Mouse (Mus musculus) embryonic facial prominence, embryonic 14.5 days (tissue): Measurements from ENCODE around the gene Clec9a. TPM values are rescaled to one million over a fixed set of nuclear protein-coding genes. Genes with fewer than 3 reads are reported as not detected.

ENCODE experiments used
- ATAC-seq: fragments of 200-750 bp; cut with Nextera tagmentation; 2 replicates; pipeline ENCODE4 v1.8.0; 2017; ENCODE audit warnings: low read depth, moderate number of reproducible peaks, moderate TSS enrichment
- DNase-seq: peaks from one replicate; pipeline ENCODE4 v3.0.0-alpha.2; 2015; ENCODE audit warnings: low spot score
- H3K27ac ChIP-seq: fragments of 300-500 bp; sonication (generic); replicated peaks from 2 replicates; pipeline ENCODE4 v1.5.1; 2014; ENCODE audit warnings: low read depth, mild to moderate bottlenecking, low read length, moderate library complexity
- H3K27me3 ChIP-seq: fragments of 300-500 bp; sonication (generic); replicated peaks from 2 replicates; pipeline ENCODE4 v1.6.1; 2014; ENCODE audit warnings: low read length; ENCODE audit not compliant: control insufficient read depth, insufficient read depth
- H3K36me3 ChIP-seq: fragments of 300-500 bp; sonication (generic); 2 replicates; pipeline ENCODE4 v1.6.1; 2014; ENCODE audit warnings: low read length, mixed read lengths; ENCODE audit not compliant: control insufficient read depth, insufficient read depth
- H3K4me1 ChIP-seq: fragments of 300-500 bp; sonication (generic); 2 replicates; pipeline ENCODE4 v1.6.1; 2014; ENCODE audit warnings: antibody characterized with exemption, low read length; ENCODE audit not compliant: control insufficient read depth, insufficient read depth
- H3K4me2 ChIP-seq: fragments of 300-500 bp; sonication (generic); 2 replicates; pipeline ENCODE4 v1.6.1; 2014; ENCODE audit warnings: low read depth, mild to moderate bottlenecking, low read length, moderate library complexity, mixed read lengths
- H3K4me3 ChIP-seq: fragments of 300-500 bp; sonication (generic); 2 replicates; pipeline ENCODE4 v1.5.1; 2014; ENCODE audit warnings: low read depth, mild to moderate bottlenecking, low read length
- H3K9ac ChIP-seq: fragments of 300-500 bp; sonication (generic); 2 replicates; pipeline ENCODE4 v1.6.1; 2014; ENCODE audit warnings: low read depth, mild to moderate bottlenecking, low read length, moderate library complexity, mixed read lengths
- H3K9me3 ChIP-seq: fragments of 300-500 bp; sonication (generic); 2 replicates; pipeline ENCODE4 v1.6.1; 2016; ENCODE audit warnings: low read length; ENCODE audit not compliant: control insufficient read depth
- WGBS: fragments of 180-500 bp; shearing (Covaris S2); extraction: QIAGEN DNeasy Blood & Tissue Kit; methylation state at CpG from one replicate; pipeline ENCODE4 v1.1.7; 2014; 5-methylcytosine and 5-hydroxymethylcytosine counted together
- polyA plus RNA-seq: library from polyadenylated mRNA; unstranded; fragments of >200 nt; fragmentation: Nextera tagmentation; extraction: Ambion mirVana; gene quantifications from 2 replicates; pipeline ENCODE4 v1.2.1, GENCODE M21; 2014

Clec9a gene
- polyA plus RNA-seq, 1 experiment from 2014 or later, result 0.24 TPM

DNA sequence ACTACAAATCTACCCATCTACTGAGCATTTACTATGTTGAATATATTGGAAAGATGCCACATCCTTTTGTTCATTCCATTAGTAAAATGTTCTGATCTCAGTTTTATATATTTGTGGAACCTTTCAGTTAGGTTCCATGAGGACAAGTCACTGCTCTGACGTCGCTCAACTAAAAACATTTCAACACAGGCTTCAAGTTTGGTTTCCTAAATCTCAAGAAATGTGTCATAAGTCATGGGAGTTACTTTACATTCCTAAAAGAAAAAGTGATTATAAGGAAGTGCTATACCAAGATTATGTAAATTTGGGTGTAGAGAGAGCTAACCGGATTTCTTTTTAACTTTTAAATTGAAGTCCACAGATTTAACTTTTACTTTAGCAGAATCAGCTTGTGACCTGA is 27.4 kb downstream of the Clec9a start:
- no peak for DNase-seq

DNA sequence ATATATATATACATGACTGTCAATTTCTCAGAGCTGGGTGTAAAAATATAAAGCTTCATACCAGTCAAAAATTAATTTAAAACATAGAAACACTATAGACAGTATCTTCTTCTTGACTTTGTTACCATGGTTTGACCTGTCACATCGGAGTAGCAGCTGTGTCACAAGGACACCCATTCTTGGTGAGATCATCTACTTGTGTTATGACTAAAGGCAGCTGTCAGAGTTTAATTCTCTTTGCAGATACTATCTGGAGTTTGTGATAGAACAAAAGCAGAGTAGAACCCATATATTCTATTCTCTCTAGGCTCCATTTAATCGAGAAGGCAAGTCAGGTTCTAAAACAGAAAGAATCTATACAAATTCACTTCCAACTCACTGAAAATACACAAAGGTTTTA is 29.4 kb downstream of the Clec9a start:
- H3K4me2 ChIP-seq, result no peak overlapping the region
- H3K27me3 ChIP-seq, result no peaks in the 10 kb centered on the region
- ATAC-seq, result no peak
- 85% methylated on average over 2 of the region's 2 CpGs for WGBS
- no peak overlapping the region for H3K4me3 ChIP-seq
- H3K36me3 ChIP-seq, result no peaks in the 10 kb centered on the region
- no peak overlapping the region for H3K27ac ChIP-seq
- no peak overlapping the region for H3K9ac ChIP-seq
- H3K4me1 ChIP-seq, result no peaks in the 10 kb centered on the region
- no peak for DNase-seq
- no peaks in the 10 kb centered on the region for H3K9me3 ChIP-seq

More for the DNA sequence above, 27.4 kb downstream of the Clec9a start:
- H3K27ac ChIP-seq, result no peak overlapping the region
- H3K36me3 ChIP-seq, result no peaks in the 10 kb centered on the region
- no peaks in the 10 kb centered on the region for H3K27me3 ChIP-seq
- WGBS, result 84% methylated on average over 3 of the region's 3 CpGs
- no peak overlapping the region for H3K4me3 ChIP-seq
- no peaks in the 10 kb centered on the region for H3K4me1 ChIP-seq
- ATAC-seq, result no peak
- H3K4me2 ChIP-seq, result no peak overlapping the region
- H3K9ac ChIP-seq, result no peak overlapping the region
- H3K9me3 ChIP-seq, result no peaks in the 10 kb centered on the region

DNA sequence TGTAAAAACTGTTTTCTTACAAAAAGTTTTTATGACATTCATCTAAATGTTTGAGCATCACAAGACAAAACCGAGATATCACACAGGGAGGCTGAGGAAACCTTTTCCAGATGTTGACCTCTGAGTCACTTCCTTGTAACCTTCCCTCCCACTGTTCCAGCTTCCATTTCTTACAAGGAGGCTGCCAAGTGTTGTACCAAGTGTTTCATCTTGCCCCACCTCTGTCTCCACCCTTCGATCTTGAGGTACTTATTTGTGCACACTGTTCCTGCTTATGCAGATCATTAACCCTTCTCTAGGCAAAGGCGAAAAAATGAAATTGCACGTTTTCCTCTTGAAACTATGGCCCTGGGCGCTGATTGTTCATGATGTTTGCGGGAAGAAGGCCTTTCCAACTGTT is 41.1 kb downstream of the Clec9a start:
- 56% methylated on average over 6 of the region's 6 CpGs for WGBS
- ATAC-seq, result no peak
- no peak overlapping the region for H3K4me3 ChIP-seq
- no peak overlapping the region for H3K9ac ChIP-seq
- H3K27me3 ChIP-seq, result no peaks in the 10 kb centered on the region
- H3K4me2 ChIP-seq, result no peak overlapping the region
- no peaks in the 10 kb centered on the region for H3K36me3 ChIP-seq
- no peaks in the 10 kb centered on the region for H3K9me3 ChIP-seq
- H3K27ac ChIP-seq, result no peak overlapping the region
- peak; percentile 2 for DNase-seq
- H3K4me1 ChIP-seq, result no peaks in the 10 kb centered on the region

DNA sequence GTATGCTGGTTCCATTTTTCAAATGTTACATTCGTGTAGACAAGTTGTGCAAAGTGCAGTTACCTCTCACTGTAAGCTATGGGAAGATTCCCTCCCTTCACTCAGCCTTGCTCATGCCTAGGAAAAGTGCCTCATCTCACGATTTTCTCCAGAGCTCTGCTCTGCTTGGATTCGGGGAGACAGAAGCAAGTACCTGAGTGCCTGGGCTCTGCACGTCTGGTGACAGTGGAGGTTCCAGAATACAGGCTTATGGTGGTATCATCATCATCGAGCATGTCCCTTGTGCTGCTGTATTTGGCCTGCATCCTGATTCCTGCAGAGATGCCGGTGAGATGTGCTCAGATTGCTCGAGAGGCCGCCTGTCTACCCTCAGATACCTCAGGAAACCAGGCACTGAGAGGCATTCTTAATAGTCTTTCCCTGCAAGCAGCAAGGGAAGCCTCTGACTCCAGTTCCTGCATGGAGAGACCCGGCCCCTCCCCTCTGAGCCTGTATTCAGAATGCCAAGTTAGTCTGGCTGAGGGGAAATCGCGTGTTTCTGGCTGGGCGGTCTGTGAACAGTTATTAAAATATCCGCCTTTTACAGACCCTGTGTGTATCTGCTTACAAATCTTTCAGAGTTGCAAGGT is 42.9 kb downstream of the Clec9a start, which contains the start of gene Clec1a:
Gene Clec1a, minus strand, starts transcription at position 590 of the 629 bp plus-strand sequence.
- H3K4me3 ChIP-seq, result no peak within 1 kb of the TSS
- peak; percentile 51 for DNase-seq
- H3K9ac ChIP-seq, result no peak within 1 kb of the TSS
- ATAC-seq, result no peak
- no peaks in the 10 kb centered on the region for H3K4me1 ChIP-seq
- H3K27ac ChIP-seq, result no peak within 1 kb of the TSS
- WGBS, result 45% methylated on average over 13 of the region's 13 CpGs
- H3K36me3 ChIP-seq, result no peaks in the 10 kb centered on the region
- no peaks in the 10 kb centered on the region for H3K27me3 ChIP-seq
- no peaks in the 10 kb centered on the region for H3K9me3 ChIP-seq
- peak within 1 kb of the TSS; percentile 12; the same call in 1 of the 2 replicates for H3K4me2 ChIP-seq

DNA sequence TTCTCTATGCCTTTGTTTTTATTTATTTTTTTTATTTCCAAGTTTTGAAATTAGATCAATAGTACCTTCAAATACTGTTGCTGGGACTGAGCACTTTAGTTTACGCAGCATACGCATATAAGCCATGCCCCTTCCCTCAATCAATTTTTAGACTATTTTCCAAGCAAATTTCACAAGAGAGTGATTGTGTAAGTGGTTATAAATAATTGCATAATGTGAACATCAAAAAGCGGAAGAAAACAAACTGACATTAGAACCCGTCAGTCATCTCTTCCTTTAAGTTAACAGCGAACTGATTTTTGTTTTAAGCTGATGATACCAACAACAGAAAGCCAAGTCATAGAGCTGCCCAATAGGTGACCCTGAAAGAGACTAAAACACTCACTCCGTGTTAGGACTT is 62.7 kb downstream of the Clec9a start:
- H3K9me3 ChIP-seq, result no peaks in the 10 kb centered on the region
- no peak overlapping the region for H3K27ac ChIP-seq
- ATAC-seq, result no peak
- no peak overlapping the region for H3K4me3 ChIP-seq
- no peaks in the 10 kb centered on the region for H3K36me3 ChIP-seq
- 87% methylated on average over 6 of the region's 6 CpGs for WGBS
- no peak overlapping the region for H3K4me2 ChIP-seq
- no peaks in the 10 kb centered on the region for H3K4me1 ChIP-seq
- no peak for DNase-seq
- H3K27me3 ChIP-seq, result no peaks in the 10 kb centered on the region
- no peak overlapping the region for H3K9ac ChIP-seq

DNA sequence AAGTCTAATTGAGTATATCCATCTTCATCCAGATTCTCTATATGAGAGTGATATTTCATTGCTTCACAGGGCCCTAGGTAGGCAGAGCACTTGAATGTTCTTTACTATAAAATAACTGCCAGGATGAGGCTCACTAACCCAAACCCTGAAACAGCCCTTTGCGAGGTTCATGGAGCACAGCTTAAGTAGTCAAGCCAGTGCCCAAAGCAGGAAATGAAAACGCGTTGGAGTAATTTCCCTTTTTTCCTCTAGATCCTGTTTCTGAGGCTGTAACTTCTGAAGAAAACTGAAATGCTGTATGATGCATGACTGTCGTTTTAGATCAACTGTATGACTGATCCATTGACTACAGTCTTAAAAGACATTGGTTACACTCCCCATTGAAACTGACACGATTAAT is 64.0 kb downstream of the Clec9a start:
- Histone ChIP-seq H3K27ac (no peak overlapping the region), H3K4me2 (no peak overlapping the region), H3K27me3 (no peaks in the 10 kb centered on the region), H3K9ac (no peak overlapping the region), H3K9me3 (no peaks in the 10 kb centered on the region), H3K4me3 (no peak overlapping the region), H3K4me1 (no peaks in the 10 kb centered on the region), H3K36me3 (no peaks in the 10 kb centered on the region)
- no peak for DNase-seq
- no peak for ATAC-seq
- WGBS, result 74% methylated on average over 5 of the region's 5 CpGs

Other genes starting within 250 kb of the Clec9a start
- gene Clec2d, start 228.2 kb upstream of the Clec9a start, polyA plus RNA-seq, result 0.51 and 0.97 TPM in 2 replicates
- gene Cd69, start 133.4 kb upstream of the Clec9a start, polyA plus RNA-seq, result 0.18 and 0.35 TPM in 2 replicates
- 0.17 TPM in 1 of 2 replicates, not detected in the other for gene 4922502D21Rik, start 77.1 kb upstream of the Clec9a start, polyA plus RNA-seq
- gene Clec12a, start 66.2 kb upstream of the Clec9a start, polyA plus RNA-seq, result 1.9 and 3.0 TPM in 2 replicates
- 0.21 TPM in 1 of 2 replicates, not detected in the other for gene Clec12b, start 23.0 kb upstream of the Clec9a start, polyA plus RNA-seq
- 1.6 and 2.2 TPM in 2 replicates for gene Clec1b, start 11.6 kb upstream of the Clec9a start, polyA plus RNA-seq
- 2.7 and 4.3 TPM in 2 replicates for gene Clec1a, start 43.1 kb downstream of the Clec9a start, polyA plus RNA-seq
- 0.06 TPM in 1 of 2 replicates, not detected in the other for gene Olr1, start 98.3 kb downstream of the Clec9a start, polyA plus RNA-seq
- gene Tmem52b, start 103.7 kb downstream of the Clec9a start, polyA plus RNA-seq, result not detected in 2 replicates
- gene Gabarapl1, start 124.3 kb downstream of the Clec9a start, polyA plus RNA-seq, result 19.8 and 21.4 TPM in 2 replicates
- not detected in 2 replicates for gene Klre1, start 169.0 kb downstream of the Clec9a start, polyA plus RNA-seq
- 0.26 and 2.4 TPM in 2 replicates for gene Klrd1, start 182.9 kb downstream of the Clec9a start, polyA plus RNA-seq
- 0.06 TPM in 1 of 2 replicates, not detected in the other for gene Klrk1, start 215.0 kb downstream of the Clec9a start, polyA plus RNA-seq
- not detected in 2 replicates for gene Klrc3, start 234.5 kb downstream of the Clec9a start, polyA plus RNA-seq